Mouse (Mus musculus): ENCODE measurements at regions not wholly inside any gene's neighbourhood (a gene's known extent, or its start where the extent isn't known, plus 50 kb on each side); places are given as distances from the start of the nearest gene placed in this dataset.
"Not testable (repeated sequence)": the region's sequence is repeated elsewhere in the genome, so short reads cannot be mapped to it uniquely, and the experiment has no call there.

DNA sequence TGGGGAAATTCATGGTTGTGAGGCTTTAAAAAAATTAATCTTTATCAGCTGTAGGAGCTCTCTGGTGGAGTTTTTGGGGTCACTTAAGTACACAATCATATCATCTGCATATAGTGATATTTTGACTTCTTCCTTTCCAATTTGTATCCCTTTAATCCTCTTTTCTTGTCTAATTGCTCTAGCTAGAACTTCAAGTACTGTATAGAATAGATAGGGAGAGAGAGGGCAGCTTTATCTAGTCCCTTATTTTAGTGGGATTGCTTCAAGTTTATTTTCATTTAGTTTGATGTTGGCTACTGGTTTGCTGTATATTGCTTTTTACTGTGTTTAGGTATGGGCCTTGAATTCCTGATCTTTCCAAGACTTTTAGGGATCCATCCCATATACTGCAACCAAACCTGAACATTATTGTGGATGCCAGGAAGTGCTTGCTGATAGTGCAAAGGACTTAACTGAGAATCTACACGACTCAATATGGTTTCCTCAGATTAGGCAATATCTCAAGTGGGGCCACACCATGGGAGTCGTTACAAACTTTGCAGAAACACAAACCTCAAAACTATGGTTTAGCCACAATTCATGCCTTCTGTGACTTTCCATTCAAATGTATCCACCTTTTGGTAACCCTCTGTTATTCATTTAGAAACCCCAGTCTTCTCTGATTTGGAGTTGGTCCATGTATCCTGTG is 585.6 kb upstream of the Olfr1507 start:
- DNase-seq: not testable (repeated sequence)

DNA sequence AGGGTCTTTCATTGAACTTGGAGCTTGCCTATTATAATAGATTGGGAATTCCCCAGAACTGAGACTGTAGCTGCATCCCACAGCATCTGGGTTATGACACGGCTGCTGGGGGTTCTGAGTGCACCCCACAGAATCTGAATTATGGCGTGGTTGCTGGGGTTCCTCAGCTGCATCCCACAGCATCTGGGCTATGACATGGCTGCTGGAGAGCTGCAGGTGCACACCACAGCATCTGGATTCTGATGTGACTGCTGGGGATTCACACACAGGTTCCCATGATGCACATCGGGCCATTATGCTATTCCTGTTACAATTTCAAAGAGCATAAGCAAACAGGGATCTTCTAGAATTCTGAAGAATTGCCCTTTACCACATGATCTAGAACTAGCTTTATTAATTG is 585.0 kb upstream of the Olfr1507 start:
- DNase-seq: not testable (repeated sequence)

DNA sequence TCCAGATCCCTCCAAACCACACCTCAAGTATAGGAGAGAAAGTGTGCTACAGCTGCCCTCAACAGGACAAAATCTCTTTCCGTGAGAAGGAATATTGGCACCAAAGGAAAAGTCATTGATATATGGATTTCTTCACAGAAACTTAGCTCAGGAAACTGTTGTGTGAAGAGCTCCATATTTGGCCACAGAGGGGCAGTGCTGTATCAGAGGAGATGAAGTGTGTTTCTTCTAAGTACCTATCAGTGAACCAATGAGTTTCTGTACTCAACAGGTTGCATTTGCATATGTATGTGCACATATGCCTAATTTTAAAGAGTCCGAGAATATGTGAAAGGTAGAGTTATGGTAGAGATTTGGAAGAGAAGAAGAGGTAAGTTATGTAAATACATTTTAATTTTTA is 580.4 kb upstream of the Olfr1507 start:
- DNase-seq: not testable (repeated sequence)

DNA sequence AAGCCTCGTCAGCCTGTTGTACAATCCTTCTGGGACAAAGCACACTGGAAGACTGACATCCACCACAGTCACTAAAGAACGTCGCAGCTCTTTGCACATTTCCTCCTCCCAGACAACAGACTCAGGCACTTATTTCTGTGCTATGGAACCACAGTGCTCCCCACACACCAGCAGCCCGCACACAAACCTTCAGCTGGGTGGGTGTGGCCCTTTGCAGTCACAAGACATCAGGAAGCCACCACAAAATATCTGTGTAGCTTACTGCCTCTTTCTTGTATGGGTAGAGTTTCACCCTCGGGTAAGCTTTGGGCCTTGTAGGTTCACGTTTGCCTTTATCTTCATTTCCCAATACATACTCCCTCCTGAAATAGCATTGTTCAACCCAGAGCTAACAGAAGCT is 577.6 kb upstream of the Olfr1507 start:
- not testable (repeated sequence) for DNase-seq

DNA sequence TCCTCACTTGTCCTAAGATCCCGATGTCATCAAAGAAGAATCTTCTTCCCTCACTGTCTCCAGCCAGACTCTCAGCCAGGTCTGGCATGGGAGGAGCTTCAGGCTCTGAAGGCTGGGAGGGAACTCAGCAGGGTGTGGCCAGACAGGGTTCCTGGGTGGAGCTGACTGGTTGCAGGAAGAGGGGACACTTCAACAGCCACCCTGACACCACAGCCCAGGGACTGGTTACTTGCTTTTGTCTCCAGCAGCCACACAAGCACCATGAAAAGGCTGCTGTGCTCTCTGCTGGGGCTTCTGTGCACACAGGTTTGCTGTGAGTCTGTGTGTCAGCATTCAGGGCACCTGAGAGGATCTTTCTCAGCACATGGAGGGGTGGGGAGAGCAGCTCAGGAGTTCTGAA is 577.0 kb upstream of the Olfr1507 start:
- DNase-seq: not testable (repeated sequence)

DNA sequence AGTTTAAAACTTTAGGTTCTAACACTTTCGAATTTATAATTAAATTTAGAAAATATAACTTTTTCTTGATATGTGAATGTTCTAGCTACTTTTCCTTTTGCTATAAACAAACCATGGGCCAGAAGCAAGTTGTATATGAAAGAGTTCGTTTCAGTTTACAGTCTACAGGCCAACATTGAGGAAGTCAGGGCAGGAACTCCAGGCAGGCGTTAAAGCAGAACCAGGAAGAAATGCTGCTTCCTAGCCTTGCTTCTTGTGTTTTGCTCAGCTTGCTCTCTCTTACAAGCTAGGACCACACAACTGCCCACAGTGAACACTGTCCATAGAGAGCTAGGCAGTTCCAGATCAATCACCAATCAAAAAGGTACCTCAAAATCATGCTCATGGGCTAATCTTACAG is 558.9 kb upstream of the Olfr1507 start:
- not testable (repeated sequence) for DNase-seq

DNA sequence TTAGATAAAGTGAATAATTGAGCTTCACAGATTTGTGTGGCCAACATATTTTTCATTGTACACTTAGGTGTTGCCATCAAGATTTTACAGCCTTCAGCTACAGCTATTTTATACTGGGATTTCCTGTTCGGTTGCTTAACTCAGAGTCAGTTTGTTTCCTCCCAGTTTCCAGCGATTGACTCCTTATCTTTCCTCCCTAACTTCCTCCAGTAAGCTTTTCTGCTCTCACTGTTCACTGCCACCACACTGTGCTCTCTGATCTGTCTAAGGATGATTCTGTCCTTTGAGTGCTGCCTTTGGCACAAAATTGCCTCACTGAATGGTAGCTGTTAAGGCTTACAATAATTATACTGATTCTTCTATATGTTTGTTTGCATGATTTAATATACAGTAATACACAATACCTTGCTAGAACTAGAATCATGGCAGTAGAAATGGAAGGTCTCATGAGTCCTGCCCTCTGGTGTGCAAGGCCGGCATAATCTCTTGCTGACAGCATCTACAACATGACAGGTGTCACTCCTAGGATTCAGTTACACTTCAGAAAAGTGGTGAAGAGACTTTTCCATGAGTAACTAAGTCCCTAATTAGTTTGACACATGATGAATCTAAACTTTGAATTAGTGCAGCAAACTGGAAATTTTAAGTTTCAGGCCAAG is 558.0 kb upstream of the Olfr1507 start:
- not testable (repeated sequence) for DNase-seq

DNA sequence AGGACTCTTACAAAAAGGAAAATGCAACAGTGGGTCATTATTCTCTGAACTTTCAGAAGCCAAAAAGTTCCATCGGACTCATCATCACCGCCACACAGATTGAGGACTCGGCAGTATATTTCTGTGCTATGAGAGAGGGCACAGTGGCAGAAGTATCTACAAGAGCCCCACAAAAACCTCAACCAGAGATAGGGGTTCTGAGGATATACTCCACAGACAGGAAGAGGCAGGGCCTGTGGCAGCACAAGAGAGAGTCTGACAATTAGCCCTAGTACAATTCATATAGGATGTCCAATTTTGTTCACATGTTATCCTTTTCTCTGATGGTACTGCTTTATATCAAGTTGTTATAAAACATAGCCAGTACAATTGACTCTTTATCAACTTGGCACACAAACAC is 552.1 kb upstream of the Olfr1507 start:
- DNase-seq: not testable (repeated sequence)

DNA sequence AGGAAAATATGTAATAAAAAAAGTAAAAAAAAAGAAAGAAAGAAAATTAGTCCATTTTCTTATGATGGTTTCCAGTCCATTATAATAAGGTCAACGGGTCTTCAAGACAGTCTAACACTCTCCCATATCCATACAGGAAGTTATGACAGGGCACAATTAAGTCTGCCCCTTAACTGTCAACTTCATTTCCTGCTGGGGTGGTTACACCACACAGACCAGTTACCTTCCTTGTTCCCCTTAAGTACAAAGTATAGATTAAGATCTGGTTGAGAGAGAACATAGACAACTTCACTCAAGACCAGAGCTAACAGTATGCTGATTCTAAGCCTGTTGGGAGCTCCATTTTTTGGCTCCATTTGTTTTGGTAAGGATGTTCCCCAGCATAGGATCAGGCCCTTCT is 551.4 kb upstream of the Olfr1507 start:
- not testable (repeated sequence) for DNase-seq

DNA sequence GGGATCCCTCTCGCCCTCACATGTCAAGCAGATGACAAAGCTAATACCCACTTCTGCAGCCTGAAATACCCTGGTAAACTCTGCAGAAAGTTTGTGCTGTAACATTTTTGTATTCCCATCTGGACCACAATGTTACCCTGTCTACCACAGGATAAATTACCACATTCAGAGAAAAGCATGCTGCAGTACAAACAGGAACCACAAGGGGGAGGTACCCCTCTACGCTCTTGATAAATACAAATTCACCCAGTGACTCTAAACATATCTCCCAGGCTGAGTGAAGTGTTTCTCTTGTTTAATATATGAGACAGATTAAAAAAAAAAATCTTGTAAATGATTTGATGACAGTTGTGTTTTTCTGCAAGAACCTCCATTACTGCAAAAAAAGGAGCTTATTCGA is 549.8 kb upstream of the Olfr1507 start:
- DNase-seq: not testable (repeated sequence)

DNA sequence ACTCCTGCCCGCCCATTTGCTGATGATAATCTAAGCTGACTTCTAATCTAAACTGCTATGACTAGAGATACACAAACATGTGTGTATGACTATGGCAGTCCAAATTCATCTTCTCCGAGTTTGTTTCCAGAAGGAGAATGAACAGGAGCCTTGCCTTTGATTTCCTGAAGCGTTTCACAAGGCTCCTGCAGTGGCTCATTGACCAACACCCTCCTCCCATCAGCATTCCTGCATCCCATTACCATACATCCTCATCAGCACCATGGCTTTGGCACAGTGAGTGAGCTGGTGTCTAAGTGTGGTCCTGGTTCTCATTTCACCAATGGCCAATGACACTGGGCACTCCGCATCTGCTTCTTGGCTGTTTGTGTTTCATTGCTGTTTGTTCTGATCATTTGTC is 548.6 kb upstream of the Olfr1507 start:
- not testable (repeated sequence) for DNase-seq

DNA sequence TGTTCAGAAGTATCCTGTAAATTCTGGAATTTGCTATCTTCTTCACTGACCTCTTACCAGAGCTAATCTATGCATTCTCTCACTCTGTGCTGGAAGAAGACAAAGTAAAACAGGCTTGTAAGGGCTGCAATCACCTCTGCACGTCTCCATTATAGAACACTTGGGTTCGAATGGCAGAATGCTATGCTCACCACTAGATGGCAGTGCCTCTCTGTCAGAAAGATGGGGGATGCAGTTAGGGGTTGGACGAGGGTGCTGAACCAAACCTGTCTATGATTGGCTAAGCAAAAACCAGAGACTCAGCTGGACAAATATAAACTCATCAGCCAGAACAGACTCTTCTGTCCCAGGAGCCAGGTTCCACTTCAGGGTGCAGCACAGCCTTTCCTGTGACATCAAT is 546.5 kb upstream of the Olfr1507 start:
- DNase-seq: not testable (repeated sequence)

DNA sequence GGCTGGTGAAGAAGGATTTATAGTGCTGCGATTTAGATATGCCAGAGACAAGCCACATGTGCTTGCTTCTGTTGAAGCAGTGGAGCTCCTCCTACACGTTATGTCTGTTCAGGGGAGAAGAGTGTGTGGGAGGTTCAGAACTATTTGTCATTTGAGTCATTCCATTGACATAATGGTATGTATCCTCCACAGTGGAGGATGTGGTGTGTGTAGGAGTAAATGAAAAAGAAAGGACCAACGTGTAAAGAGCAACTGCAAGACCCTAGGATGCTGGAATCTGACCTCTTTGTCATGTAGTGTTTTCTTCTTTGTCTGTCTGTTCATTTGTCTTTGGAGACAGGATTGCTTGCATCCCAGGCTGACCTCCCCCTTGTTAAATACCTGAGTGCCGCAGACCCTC is 543.9 kb upstream of the Olfr1507 start:
- DNase-seq: not testable (repeated sequence)

DNA sequence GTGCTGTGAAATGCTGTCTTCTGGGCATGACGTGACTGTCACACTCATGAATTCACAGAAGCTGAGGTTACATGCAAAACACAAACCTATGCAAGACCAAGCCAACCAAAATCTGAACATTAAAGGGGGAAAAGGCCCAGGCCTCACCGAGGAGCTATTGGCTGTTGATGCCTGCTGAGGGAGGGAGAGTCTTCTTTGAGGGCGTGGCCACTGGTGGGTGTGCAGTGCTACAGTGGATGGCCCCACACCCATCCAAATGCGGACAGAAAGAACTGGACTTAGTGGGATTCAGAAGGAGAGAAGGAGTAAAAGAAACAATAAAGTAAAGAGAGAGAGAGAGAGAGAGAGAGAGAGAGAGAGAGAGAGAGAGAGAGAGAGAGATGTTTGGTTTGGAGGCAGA is 539.4 kb upstream of the Olfr1507 start:
- DNase-seq: not testable (repeated sequence)

DNA sequence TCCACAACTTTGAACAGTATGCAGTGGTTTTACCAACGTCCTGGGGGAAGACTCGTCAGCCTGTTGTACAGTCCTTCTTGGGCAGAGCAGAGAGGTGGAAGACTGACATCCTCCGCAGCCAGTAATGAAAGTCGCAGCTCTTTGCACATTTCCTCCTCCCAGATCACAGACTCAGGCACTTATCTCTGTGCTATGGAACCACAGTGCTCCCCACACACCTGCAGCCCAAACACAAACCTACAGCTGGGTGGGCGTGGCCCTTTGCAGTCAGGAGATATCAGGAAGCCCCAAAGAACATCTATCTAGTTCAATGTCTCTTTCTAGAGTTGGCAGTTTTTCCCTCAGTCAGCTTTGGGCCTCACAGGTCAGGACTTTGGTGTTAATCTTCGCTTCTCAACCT is 537.7 kb upstream of the Olfr1507 start:
- not testable (repeated sequence) for DNase-seq

DNA sequence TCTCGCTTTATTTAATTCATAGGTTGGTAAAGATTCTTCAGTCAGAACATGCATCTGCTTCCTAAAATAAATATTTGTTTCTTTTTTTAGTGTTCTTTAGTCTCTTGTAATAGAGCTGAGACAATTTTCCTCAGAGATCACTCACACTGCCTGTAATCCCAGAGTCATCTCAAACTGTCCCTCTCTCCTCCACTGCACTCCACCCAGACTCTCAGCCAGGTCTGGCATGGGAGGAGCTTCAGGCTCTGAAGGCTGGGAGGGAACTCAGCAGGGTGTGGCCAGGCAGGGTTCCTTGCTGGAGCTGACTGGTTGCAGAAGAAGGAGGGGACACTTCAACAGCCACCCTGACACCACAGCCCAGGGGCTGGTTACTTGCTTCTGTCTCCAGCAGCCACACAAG is 536.9 kb upstream of the Olfr1507 start:
- not testable (repeated sequence) for DNase-seq

DNA sequence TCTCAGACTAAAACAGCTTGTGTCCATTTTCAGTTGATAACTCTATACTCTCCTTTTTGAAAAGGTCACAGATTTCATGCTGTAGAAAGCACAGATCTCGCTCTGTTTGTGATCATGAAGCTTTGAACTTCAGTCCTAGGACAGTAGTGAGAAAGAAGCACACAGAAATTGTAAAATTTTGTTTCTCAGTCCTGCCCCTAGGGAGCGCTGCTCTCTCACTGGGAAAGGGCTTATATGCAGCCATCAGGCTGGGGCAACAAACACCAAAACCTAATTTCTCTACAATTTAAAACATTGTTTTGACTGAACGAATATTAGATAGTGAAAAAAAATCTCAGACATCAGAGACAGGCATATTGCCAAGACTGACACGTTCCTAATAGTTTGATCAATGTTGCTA is 534.7 kb upstream of the Olfr1507 start:
- DNase-seq: not testable (repeated sequence)

DNA sequence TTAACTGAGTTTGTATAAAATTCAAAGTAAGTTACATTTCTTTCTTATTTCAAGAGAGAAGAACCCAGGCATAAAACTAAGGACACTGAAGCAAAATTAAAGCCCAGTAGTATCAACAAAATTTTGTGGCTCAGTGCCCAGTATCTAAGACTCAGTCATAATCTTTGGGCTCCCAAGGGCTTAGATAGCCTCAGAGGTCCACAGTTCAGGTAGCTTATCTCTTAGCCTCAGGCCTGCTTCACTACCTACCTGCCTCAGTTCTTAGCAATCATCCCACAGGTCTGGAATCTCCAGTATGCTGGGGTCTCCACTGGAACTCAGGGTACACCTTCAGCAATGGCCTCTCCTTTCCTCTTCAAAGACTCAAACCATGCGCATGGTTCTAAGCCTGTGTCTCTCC is 531.4 kb upstream of the Olfr1507 start:
- DNase-seq: not testable (repeated sequence)

DNA sequence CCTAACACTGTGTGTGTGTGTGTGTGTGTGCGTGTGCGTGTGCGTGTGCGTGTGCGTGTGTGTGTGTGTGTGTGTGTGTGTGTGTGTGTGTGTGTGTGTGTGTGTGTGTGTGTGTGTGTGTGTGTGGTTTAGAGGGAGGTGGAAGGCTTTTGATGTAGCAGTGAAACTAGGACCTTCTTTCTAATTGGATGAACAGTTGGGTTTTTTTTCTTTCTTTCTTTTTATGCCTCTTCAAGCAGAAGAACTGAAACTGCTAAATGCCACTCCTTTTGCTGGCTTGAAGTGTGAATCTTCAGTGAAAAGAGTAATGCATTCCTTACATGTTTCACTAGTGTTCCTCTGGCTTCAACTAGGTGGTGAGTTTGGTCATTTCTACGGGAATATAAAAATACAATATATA is 524.6 kb upstream of the Olfr1507 start:
- not testable (repeated sequence) for DNase-seq

DNA sequence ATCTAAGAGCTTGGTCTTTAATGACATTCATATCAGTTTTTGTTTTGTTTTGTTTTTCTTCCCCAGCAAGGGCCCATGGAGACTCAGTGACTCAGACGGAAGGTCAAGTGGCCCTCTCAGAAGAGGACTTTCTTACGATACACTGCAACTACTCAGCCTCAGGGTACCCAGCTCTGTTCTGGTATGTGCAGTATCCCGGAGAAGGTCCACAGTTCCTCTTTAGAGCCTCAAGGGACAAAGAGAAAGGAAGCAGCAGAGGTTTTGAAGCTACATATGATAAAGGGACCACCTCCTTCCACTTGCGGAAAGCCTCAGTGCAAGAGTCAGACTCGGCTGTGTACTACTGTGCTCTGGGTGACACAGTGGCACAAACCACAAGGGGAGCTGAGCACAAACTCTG is 512.2 kb upstream of the Olfr1507 start:
- DNase-seq: not testable (repeated sequence)

DNA sequence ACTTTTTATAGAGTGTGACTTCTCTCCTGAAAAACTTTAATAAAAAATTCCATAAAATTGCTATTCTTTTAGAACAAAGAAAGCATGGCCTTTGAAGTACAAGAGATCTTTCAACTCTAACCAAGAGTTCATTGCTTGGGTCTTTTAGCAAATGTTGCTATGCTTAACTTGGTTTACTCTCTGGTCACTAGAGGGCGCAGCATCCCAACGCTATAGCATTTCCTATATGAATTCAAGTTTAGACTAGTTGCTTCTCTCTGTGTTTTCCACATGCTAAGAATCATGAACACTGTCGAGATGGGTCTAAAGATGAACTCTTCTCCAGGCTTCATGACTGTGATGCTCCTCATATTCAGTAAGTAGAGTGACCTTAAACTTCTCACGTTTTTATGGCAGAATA is 511.8 kb upstream of the Olfr1507 start:
- not testable (repeated sequence) for DNase-seq

DNA sequence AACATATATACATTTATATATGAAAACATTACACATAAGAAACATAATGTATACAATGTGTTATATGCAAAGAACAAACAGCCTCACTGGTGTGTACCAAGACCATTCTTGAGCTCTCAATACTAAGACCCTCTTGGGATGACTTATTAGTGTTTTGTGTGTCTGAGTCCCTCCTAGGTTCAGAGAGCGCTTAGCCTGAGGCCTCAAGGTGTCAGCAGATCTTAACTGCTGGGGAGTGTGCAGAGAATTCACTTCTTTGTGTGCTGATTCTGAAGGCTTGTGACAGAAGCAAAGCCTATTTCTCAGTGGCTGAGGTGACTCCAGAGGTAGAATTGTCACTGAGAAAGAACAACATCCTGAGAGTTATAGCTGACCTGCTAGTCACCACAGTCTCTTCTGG is 505.7 kb upstream of the Olfr1507 start:
- not testable (repeated sequence) for DNase-seq

DNA sequence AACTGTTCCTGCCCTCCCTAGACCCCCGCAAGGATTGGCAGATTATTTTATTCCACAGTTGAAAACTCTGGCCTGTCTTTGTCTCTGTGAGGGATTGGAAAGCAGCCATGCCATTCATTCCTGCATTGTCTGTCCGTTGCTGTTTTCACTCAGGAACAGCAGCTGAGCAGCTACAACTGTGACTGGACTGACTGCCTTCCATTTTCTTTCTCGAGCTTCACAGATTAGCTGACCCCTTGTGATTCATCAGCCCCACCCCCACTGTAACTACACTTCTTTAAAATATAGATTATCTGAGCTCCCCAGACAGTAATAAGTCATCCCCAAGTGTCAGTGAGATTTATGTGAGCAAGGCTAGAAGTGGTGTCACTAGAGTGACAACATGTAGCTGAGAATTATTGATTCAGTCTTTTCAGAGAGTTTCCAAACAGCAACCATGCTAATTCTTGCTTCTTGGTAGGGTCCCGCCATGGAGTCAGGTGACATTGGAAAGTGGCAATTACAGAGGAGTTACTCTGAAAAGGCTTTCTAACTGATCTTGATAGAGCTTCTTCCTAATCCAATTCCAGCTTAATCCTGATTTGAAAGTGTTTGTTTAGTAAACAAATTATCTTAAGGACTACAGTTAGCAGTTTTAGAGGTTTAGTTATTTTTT is 496.7 kb upstream of the Olfr1507 start:
- not testable (repeated sequence) for DNase-seq

DNA sequence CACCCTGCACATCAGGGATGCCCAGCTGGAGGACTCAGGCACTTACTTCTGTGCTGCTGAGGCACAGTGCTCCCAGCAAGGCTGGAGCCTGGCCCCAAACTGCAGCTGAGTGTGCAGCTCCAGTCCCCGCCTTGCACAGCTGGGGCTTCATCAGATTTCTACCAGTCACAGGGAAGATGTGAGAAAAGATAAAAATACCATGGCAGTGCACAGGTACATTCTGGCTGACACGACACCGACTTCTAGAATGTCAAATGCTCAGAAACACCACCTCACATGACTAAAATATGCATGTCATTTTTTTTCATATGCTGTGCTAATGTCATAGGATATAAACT is 495.7 kb upstream of the Olfr1507 start:
- DNase-seq: not testable (repeated sequence)
